Mouse (Mus musculus) MEL (cell line): ENCODE results near the gene Zfp811.

ENCODE experiments used
- BHLHE40 ChIP-seq: IDR thresholded peaks from 2 replicates; pipeline ENCODE4 v1.6.1; 2012; ENCODE audit warnings: low read depth, mild to moderate bottlenecking, inconsistent platforms, low read length, improper control_type of control experiment, borderline replicate concordance
- CTCF ChIP-seq, 3 experiments: IDR thresholded peaks in 2 of 3; conservative IDR thresholded peaks in 1 of 3; 2 replicates each; pipeline ENCODE4 v1.5.1; 2011 to 2012; ENCODE audit warnings: low read length in 3 of 3, low read depth in 2 of 3, mild to moderate bottlenecking in 2 of 3, improper control_type of control experiment in 1 of 3, inconsistent platforms in 1 of 3, mixed read lengths in 1 of 3, moderate library complexity in 1 of 3; ENCODE audit not compliant: control insufficient read depth in 1 of 3, insufficient read depth in 1 of 3, poor library complexity in 1 of 3, severe bottlenecking in 1 of 3
- E2F4 ChIP-seq: IDR thresholded peaks from 2 replicates; pipeline ENCODE4 v1.6.1; 2011; ENCODE audit warnings: low read depth, low read length, improper control_type of control experiment, borderline replicate concordance
- ELF1 ChIP-seq: IDR thresholded peaks from 2 replicates; pipeline ENCODE4 v1.6.1; 2014; ENCODE audit warnings: low read depth, mild to moderate bottlenecking, inconsistent platforms, low read length, improper control_type of control experiment, moderate library complexity
- HCFC1 ChIP-seq: IDR thresholded peaks from 2 replicates; pipeline ENCODE4 v1.6.1; 2012; ENCODE audit warnings: low read depth, mild to moderate bottlenecking, inconsistent platforms, low read length, improper control_type of control experiment, moderate library complexity
- MAFK ChIP-seq: IDR thresholded peaks from 2 replicates; pipeline ENCODE4 v1.6.1; 2011; ENCODE audit warnings: low read depth, mild to moderate bottlenecking, low read length, improper control_type of control experiment, borderline replicate concordance
- MEF2A ChIP-seq: IDR thresholded peaks from 2 replicates; pipeline ENCODE4 v1.6.1; 2014; ENCODE audit warnings: low read depth, mild to moderate bottlenecking, inconsistent platforms, low read length, improper control_type of control experiment; ENCODE audit not compliant: poor library complexity, insufficient replicate concordance, severe bottlenecking; ENCODE audit errors: extremely low read depth
- POLR2A ChIP-seq, 2 experiments: IDR thresholded peaks; 2 replicates each; pipeline ENCODE4 v1.6.1; 2011 to 2012; ENCODE audit warnings: low read length in 2 of 2, mild to moderate bottlenecking in 2 of 2, control low read depth in 1 of 2, improper control_type of control experiment in 1 of 2, low read depth in 1 of 2, moderate library complexity in 1 of 2; ENCODE audit not compliant: control insufficient read depth in 1 of 2, insufficient read depth in 1 of 2, poor library complexity in 1 of 2
- RCOR1 ChIP-seq: IDR thresholded peaks from 2 replicates; pipeline ENCODE4 v1.6.1; 2012; ENCODE audit warnings: low read depth, mild to moderate bottlenecking, inconsistent platforms, low read length, improper control_type of control experiment
- TCF12 ChIP-seq: IDR thresholded peaks from 2 replicates; pipeline ENCODE4 v1.6.1; 2014; ENCODE audit warnings: low read depth, mild to moderate bottlenecking, inconsistent platforms, low read length, improper control_type of control experiment, moderate library complexity
- ZC3H11A ChIP-seq: IDR thresholded peaks from 2 replicates; pipeline ENCODE4 v1.6.1; 2012; ENCODE audit warnings: low read depth, mild to moderate bottlenecking, inconsistent platforms, low read length, improper control_type of control experiment
- ZKSCAN1 ChIP-seq: IDR thresholded peaks from 2 replicates; pipeline ENCODE4 v1.6.1; 2012; ENCODE audit warnings: low read depth, mild to moderate bottlenecking, inconsistent platforms, low read length, improper control_type of control experiment, moderate library complexity
- ZMIZ1 ChIP-seq: IDR thresholded peaks from 2 replicates; pipeline ENCODE4 v1.6.1; 2012; ENCODE audit warnings: low read depth, mild to moderate bottlenecking, inconsistent platforms, low read length, improper control_type of control experiment, moderate library complexity

GRCm38 (mm10) chr17:32788094-32788559 lies 21.6 kb downstream of the Zfp811 start, which contains the start of gene Zfp871:
- no peak for TF ChIP-seq CTCF (IDR thresholded peaks at IDR 0.05 in 2 of 3, conservative IDR thresholded peaks at IDR 0.05 in 1 of 3; ENCODE audit: control insufficient read depth in 1 of 3, insufficient read depth in 1 of 3, low read depth in 2 of 3, low read length in 3 of 3, poor library complexity in 1 of 3, severe bottlenecking in 1 of 3)
- TF ChIP-seq POLR2A (IDR thresholded peaks at IDR 0.05; ENCODE audit: control insufficient read depth in 1 of 2, insufficient read depth in 1 of 2, low read depth in 1 of 2, low read length in 2 of 2, poor library complexity in 1 of 2): peak; percentile 76 to 89; a peak in 3 of 4 replicates
- TF ChIP-seq MAFK: no peak
- TF ChIP-seq ZKSCAN1: no peak
- TF ChIP-seq ELF1: 0 out of 2 replicates have a peak, but pooled peaks have one; percentile 52
- TF ChIP-seq HCFC1: peak; percentile 82
- TF ChIP-seq TCF12: no peak
- no peak for TF ChIP-seq ZMIZ1
- no peak; the same call in 1 of the 2 replicates for TF ChIP-seq BHLHE40
- no peak for TF ChIP-seq RCOR1
- TF ChIP-seq ZC3H11A: no peak
- TF ChIP-seq E2F4: peak; percentile 99
- TF ChIP-seq MEF2A: no peak
